Mouse (Mus musculus): ENCODE results near the gene Acsl4.

The Acsl4 gene

GRCm38 (mm10) chrX:142390247-142390908 is at the start of gene Acsl4:
TSS of gene Acsl4 (minus strand) at chrX:142390535.
- peak; percentile 91 to 94 for DNase-seq

GRCm38 (mm10) chrX:142437971-142438504 is 47.7 kb upstream of the Acsl4 start:
- DNase-seq: no peak

GRCm38 (mm10) chrX:142432846-142433245 is 42.5 kb upstream of the Acsl4 start:
- no peak for DNase-seq

GRCm38 (mm10) chrX:142427111-142427510 is 36.8 kb upstream of the Acsl4 start:
- peak; percentile 6 for DNase-seq

GRCm38 (mm10) chrX:142426628-142427027 is 36.3 kb upstream of the Acsl4 start:
- no peak for DNase-seq

- no peak for DNase-seq
Measured at GRCm38 (mm10) chrX:142413884-142414283, 23.5 kb upstream of the Acsl4 start.

GRCm38 (mm10) chrX:142410060-142410459 is 19.7 kb upstream of the Acsl4 start:
- no peak for DNase-seq

GRCm38 (mm10) chrX:142409338-142409737 is 19.0 kb upstream of the Acsl4 start:
- DNase-seq: no peak

- no peak for DNase-seq
Measured at GRCm38 (mm10) chrX:142403114-142403513, 12.8 kb upstream of the Acsl4 start.

GRCm38 (mm10) chrX:142398621-142399020 is 8.3 kb upstream of the Acsl4 start:
- no peak for DNase-seq

GRCm38 (mm10) chrX:142390909-142391265 is 552 bp upstream of the Acsl4 start:
- DNase-seq: no peak

GRCm38 (mm10) chrX:142389581-142390159 is 665 bp downstream of the Acsl4 start:
- peak in 1 of 2 experiments; percentile 36 for DNase-seq

GRCm38 (mm10) chrX:142388141-142388540 is 2.2 kb downstream of the Acsl4 start:
- no peak for DNase-seq

- no peak for DNase-seq
Measured at GRCm38 (mm10) chrX:142387634-142388033, 2.7 kb downstream of the Acsl4 start.

- no peak for DNase-seq
Measured at GRCm38 (mm10) chrX:142384918-142385317, 5.4 kb downstream of the Acsl4 start.

GRCm38 (mm10) chrX:142379894-142380293 is 10.4 kb downstream of the Acsl4 start:
- DNase-seq: no peak

- DNase-seq: peak in 1 of 2 experiments; percentile 16
Measured at GRCm38 (mm10) chrX:142378048-142378447, 12.3 kb downstream of the Acsl4 start.

- no peak for DNase-seq
Measured at GRCm38 (mm10) chrX:142377358-142377757, 13.0 kb downstream of the Acsl4 start.

GRCm38 (mm10) chrX:142376747-142377146 is 13.6 kb downstream of the Acsl4 start:
- no peak for DNase-seq

GRCm38 (mm10) chrX:142375519-142375918 is 14.8 kb downstream of the Acsl4 start:
- DNase-seq: no peak

- DNase-seq: peak; percentile 36 to 73
Measured at GRCm38 (mm10) chrX:142372393-142372792, 17.9 kb downstream of the Acsl4 start.

GRCm38 (mm10) chrX:142369935-142370334 is 20.4 kb downstream of the Acsl4 start:
- peak; percentile 28 to 37 for DNase-seq

- DNase-seq: no peak
Measured at GRCm38 (mm10) chrX:142363882-142364281, 26.5 kb downstream of the Acsl4 start.

GRCm38 (mm10) chrX:142359031-142359430 is 31.3 kb downstream of the Acsl4 start:
- no peak for DNase-seq
